Mouse (Mus musculus) heart, postnatal 0 days (tissue): ENCODE measurements around the gene Vav3. TPM values are rescaled to one million over a fixed set of nuclear protein-coding genes. Genes with fewer than 3 reads are reported as not detected.

ENCODE experiments used
- ATAC-seq: fragments of 200-750 bp; cut with Nextera tagmentation; 2 replicates; pipeline ENCODE4 v1.8.0; 2017; ENCODE audit warnings: low read depth, moderate number of reproducible peaks, moderate library complexity; ENCODE audit not compliant: insufficient read depth
- DNase-seq: peaks from one replicate; pipeline ENCODE4 v3.0.0-alpha.2; 2016; ENCODE audit warnings: low spot score
- H3K27ac ChIP-seq: fragments of 300-500 bp; sonication (generic); 2 replicates; pipeline ENCODE4 v1.5.1; 2014; ENCODE audit warnings: low read depth, mild to moderate bottlenecking
- H3K27me3 ChIP-seq: fragments of 300-500 bp; sonication (generic); 2 replicates; pipeline ENCODE4 v1.6.1; 2014; ENCODE audit warnings: low read length, mixed read lengths; ENCODE audit not compliant: control insufficient read depth, insufficient read depth
- H3K36me3 ChIP-seq: fragments of 300-500 bp; sonication (generic); replicated peaks from 2 replicates; pipeline ENCODE4 v1.6.1; 2014; ENCODE audit warnings: low read length, mixed read lengths; ENCODE audit not compliant: control insufficient read depth, insufficient read depth
- H3K4me1 ChIP-seq: fragments of 300-500 bp; sonication (generic); 2 replicates; pipeline ENCODE4 v1.6.1; 2014; ENCODE audit warnings: antibody characterized with exemption; ENCODE audit not compliant: control insufficient read depth, insufficient read depth
- H3K4me2 ChIP-seq: fragments of 300-500 bp; sonication (generic); 2 replicates; pipeline ENCODE4 v1.6.1; 2014; ENCODE audit warnings: low read depth, mild to moderate bottlenecking, low read length, moderate library complexity
- H3K4me3 ChIP-seq: fragments of 300-500 bp; sonication (generic); 2 replicates; pipeline ENCODE4 v1.5.1; 2014; ENCODE audit warnings: low read depth, low read length
- H3K9ac ChIP-seq: fragments of 300-500 bp; sonication (generic); replicated peaks from 2 replicates; pipeline ENCODE4 v1.6.1; 2014; ENCODE audit warnings: low read depth, low read length, mixed read lengths
- H3K9me3 ChIP-seq: fragments of 300-500 bp; sonication (generic); replicated peaks from 2 replicates; pipeline ENCODE4 v1.6.1; 2016; ENCODE audit warnings: low read length; ENCODE audit not compliant: control insufficient read depth
- CTCF ChIP-seq: IDR thresholded peaks from 2 replicates; pipeline ENCODE4 v1.5.1; 2016; ENCODE audit warnings: antibody characterized with exemption, control low read depth, low read depth
- EP300 ChIP-seq: IDR thresholded peaks from 2 replicates; pipeline ENCODE4 v1.6.1; 2016; ENCODE audit warnings: antibody characterized with exemption, low read depth
- WGBS: fragments of 180-500 bp; shearing (Covaris S2); extraction: QIAGEN DNeasy Blood & Tissue Kit; methylation state at CpG from one replicate; pipeline ENCODE4 v1.1.7; 2014; 5-methylcytosine and 5-hydroxymethylcytosine counted together
- polyA plus RNA-seq: library from polyadenylated mRNA; unstranded; fragments of >200 nt; fragmentation: Nextera tagmentation; extraction: Ambion mirVana; gene quantifications from 2 replicates; pipeline ENCODE4 v1.2.1, GENCODE M21; 2015
- total RNA-seq: library from RNA; depleted of rRNA; stranded (reverse); fragments of >200 nt; gene quantifications from 2 replicates; pipeline ENCODE4 v1.2.3, GENCODE M21; 2014; ENCODE audit warnings: low replicate concordance

The Vav3 gene
- total and polyA plus RNA-seq, 2 experiments from 2014 or later, result 5.1 to 25.0 TPM

GRCm38 (mm10) chr3:109561295-109561694, 220.8 kb downstream of the Vav3 start:
- DNase-seq (no peak), ATAC-seq (no peak)
- no peaks in the 10 kb centered on the region for H3K9me3 ChIP-seq
- no peaks in the 10 kb centered on the region for H3K4me1 ChIP-seq
- H3K27me3 ChIP-seq, result no peaks in the 10 kb centered on the region
- H3K4me2 ChIP-seq, result no peak overlapping the region
- H3K27ac ChIP-seq, result no peak overlapping the region
- no peaks in the 10 kb centered on the region for H3K36me3 ChIP-seq
- H3K4me3 ChIP-seq, result no peak overlapping the region
- TF ChIP-seq CTCF, result no peak
- TF ChIP-seq EP300, result no peak
- no peak overlapping the region for H3K9ac ChIP-seq
- 80% methylated on average over 4 of the region's 4 CpGs for WGBS

DNA sequence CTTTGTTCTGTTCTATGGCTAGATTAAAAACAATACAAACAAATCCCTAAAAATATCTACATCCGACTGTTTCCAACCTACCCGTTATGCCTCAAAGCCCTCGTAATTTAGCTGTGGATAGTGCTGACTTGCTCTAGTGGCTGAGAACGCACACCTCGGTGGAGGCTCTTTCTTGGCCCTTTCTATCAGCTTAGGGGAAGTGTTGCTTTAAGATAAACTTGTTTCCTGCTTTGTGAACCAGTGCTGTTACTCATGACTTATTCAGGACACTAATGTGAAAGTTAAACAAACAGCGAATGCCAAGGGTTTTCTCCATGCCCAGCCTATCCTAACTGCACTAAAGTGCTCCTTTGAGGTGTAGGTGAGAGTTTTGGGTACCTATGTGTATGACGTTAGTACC, 221.3 kb downstream of the Vav3 start:
- no peak overlapping the region for H3K27ac ChIP-seq
- no peak overlapping the region for H3K9ac ChIP-seq
- H3K36me3 ChIP-seq, result no peaks in the 10 kb centered on the region
- WGBS, result 35% methylated on average over 7 of the region's 7 CpGs
- no peaks in the 10 kb centered on the region for H3K4me1 ChIP-seq
- ATAC-seq (no peak), DNase-seq (no peak)
- no peaks in the 10 kb centered on the region for H3K9me3 ChIP-seq
- TF ChIP-seq CTCF (no peak), EP300 (no peak)
- no peak overlapping the region for H3K4me2 ChIP-seq
- H3K27me3 ChIP-seq, result no peaks in the 10 kb centered on the region
- no peak overlapping the region for H3K4me3 ChIP-seq

GRCm38 (mm10) chr3:109562268-109562667, 221.8 kb downstream of the Vav3 start:
- Histone ChIP-seq H3K4me2 (no peak overlapping the region), H3K36me3 (no peaks in the 10 kb centered on the region), H3K9ac (no peak overlapping the region), H3K9me3 (no peaks in the 10 kb centered on the region), H3K4me3 (no peak overlapping the region), H3K4me1 (no peaks in the 10 kb centered on the region), H3K27me3 (no peaks in the 10 kb centered on the region), H3K27ac (no peak overlapping the region)
- DNase-seq (no peak), ATAC-seq (no peak)
- no peak for TF ChIP-seq CTCF
- TF ChIP-seq EP300, result no peak
- WGBS, result 66% methylated on average over 4 of the region's 4 CpGs

- H3K36me3 ChIP-seq, result no peaks in the 10 kb centered on the region
- TF ChIP-seq EP300 (no peak), CTCF (no peak)
These were observed 224.0 kb downstream of the Vav3 start for GRCm38 (mm10) chr3:109564443-109564842.

GRCm38 (mm10) chr3:109568542-109569265, 228.3 kb downstream of the Vav3 start:
- no peaks in the 10 kb centered on the region for H3K36me3 ChIP-seq
- H3K9me3 ChIP-seq, result no peaks in the 10 kb centered on the region
- H3K9ac ChIP-seq, result no peak overlapping the region
- H3K27ac ChIP-seq, result no peak overlapping the region
- peak; percentile 44; the same call in 1 of the 2 replicates for ATAC-seq
- H3K4me1 ChIP-seq, result peaks cover 6% of the 10 kb centered on the region; the same call in 1 of the 2 replicates
- H3K4me2 ChIP-seq, result no peak overlapping the region
- H3K4me3 ChIP-seq, result no peak overlapping the region
- TF ChIP-seq EP300 (no peak), CTCF (no peak)
- H3K27me3 ChIP-seq, result no peaks in the 10 kb centered on the region
- no peak for DNase-seq
- 27% methylated on average over 3 of the region's 3 CpGs for WGBS

More at GRCm38 (mm10) chr3:109564443-109564842, 224.0 kb downstream of the Vav3 start:
- Histone ChIP-seq H3K4me2 (no peak overlapping the region), H3K27ac (no peak overlapping the region), H3K27me3 (no peaks in the 10 kb centered on the region), H3K4me3 (no peak overlapping the region), H3K9ac (no peak overlapping the region), H3K9me3 (no peaks in the 10 kb centered on the region), H3K4me1 (peaks cover 6% of the 10 kb centered on the region; the same call in 1 of the 2 replicates)
- 85% methylated on average over 2 of the region's 2 CpGs for WGBS
- DNase-seq (no peak), ATAC-seq (no peak)

GRCm38 (mm10) chr3:109571483-109571882, 231.0 kb downstream of the Vav3 start:
- Histone ChIP-seq H3K36me3 (no peaks in the 10 kb centered on the region), H3K9ac (no peak overlapping the region), H3K27ac (no peak overlapping the region), H3K4me3 (no peak overlapping the region), H3K27me3 (no peaks in the 10 kb centered on the region), H3K4me1 (peaks cover 6% of the 10 kb centered on the region; the same call in 1 of the 2 replicates), H3K4me2 (no peak overlapping the region), H3K9me3 (no peaks in the 10 kb centered on the region)
- WGBS, result 81% methylated on average over 1 of the region's 1 CpGs
- ATAC-seq (no peak), DNase-seq (no peak)
- TF ChIP-seq EP300 (no peak), CTCF (no peak)
